Mouse (Mus musculus) kidney, adult 10 weeks (tissue): ENCODE data around the gene Mdfic. TPM values are rescaled to one million over a fixed set of nuclear protein-coding genes. Genes with fewer than 3 reads are reported as not detected.

Source experiments
- polyA plus RNA-seq: library from polyadenylated mRNA; stranded (reverse); fragments of 350-450 nt; fragmentation: Illumina TruSeq; extraction: RNeasy Lipid Tissue Mini Kit (QIAGEN cat#74804); gene quantifications from one replicate; pipeline ENCODE4 v1.2.3, GENCODE M21; 2014; ENCODE audit warnings: low read depth, low replicate concordance

Mdfic gene
- 43.8 TPM for polyA plus RNA-seq

GRCm38 (mm10) chr6:15720461-15720817, at the start of gene Mdfic:
TSS of gene Mdfic (plus strand) at chr6:15720661.

